Mouse (Mus musculus) neural tube, embryonic 13.5 days (tissue): Measurements from ENCODE around the gene Fbxw7. TPM values are rescaled to one million over a fixed set of nuclear protein-coding genes. Genes with fewer than 3 reads are reported as not detected.

ENCODE experiments used
- ATAC-seq: fragments of 200-750 bp; cut with Nextera tagmentation; 2 replicates; pipeline ENCODE4 v1.8.0; 2017; ENCODE audit warnings: low read depth, mild to moderate bottlenecking, moderate TSS enrichment, moderate library complexity
- H3K27ac ChIP-seq: fragments of 300-500 bp; sonication (generic); replicated peaks from 2 replicates; pipeline ENCODE4 v1.5.1; 2015; ENCODE audit warnings: moderate library complexity, mild to moderate bottlenecking, inconsistent platforms
- H3K27me3 ChIP-seq: fragments of 300-500 bp; sonication (generic); 2 replicates; pipeline ENCODE4 v1.6.1; 2015; ENCODE audit warnings: mild to moderate bottlenecking, inconsistent platforms
- H3K36me3 ChIP-seq: fragments of 300-500 bp; sonication (generic); 2 replicates; pipeline ENCODE4 v1.6.1; 2015; ENCODE audit warnings: mild to moderate bottlenecking, inconsistent platforms
- H3K4me1 ChIP-seq: fragments of 300-500 bp; sonication (generic); replicated peaks from 2 replicates; pipeline ENCODE4 v1.6.1; 2015; ENCODE audit warnings: inconsistent platforms
- H3K4me2 ChIP-seq: fragments of 300-500 bp; sonication (generic); 2 replicates; pipeline ENCODE4 v1.6.1; 2015; ENCODE audit warnings: inconsistent platforms, mild to moderate bottlenecking, moderate library complexity
- H3K4me3 ChIP-seq: fragments of 300-500 bp; sonication (generic); 2 replicates; pipeline ENCODE4 v1.5.1; 2015; ENCODE audit warnings: mild to moderate bottlenecking, inconsistent platforms
- H3K9ac ChIP-seq: fragments of 300-500 bp; sonication (generic); 2 replicates; pipeline ENCODE4 v1.6.1; 2015; ENCODE audit warnings: moderate library complexity, mild to moderate bottlenecking, inconsistent platforms
- H3K9me3 ChIP-seq: fragments of 300-500 bp; sonication (generic); 2 replicates; pipeline ENCODE4 v1.6.1; 2016; ENCODE audit warnings: inconsistent platforms
- WGBS: fragments of 180-500 bp; shearing (Covaris S2); methylation state at CpG from one replicate; pipeline ENCODE4 v1.1.7; 2015; 5-methylcytosine and 5-hydroxymethylcytosine counted together
- polyA plus RNA-seq: library from polyadenylated mRNA; unstranded; fragments of >200 nt; fragmentation: Nextera tagmentation; extraction: Ambion mirVana; gene quantifications from 2 replicates; pipeline ENCODE4 v1.2.1, GENCODE M21; 2015

The Fbxw7 gene
- polyA plus RNA-seq, 1 experiment from 2014 or later = 27.2 TPM

GRCm38 (mm10) chr3:84917903-84918679, 103.0 kb downstream of the Fbxw7 start:
- H3K4me3 ChIP-seq = no peak overlapping the region
- H3K4me1 ChIP-seq = 0 out of 2 replicates have a peak, but pooled peaks cover 6% of the 10 kb centered on the region
- no peak overlapping the region for H3K9ac ChIP-seq
- no peak for ATAC-seq
- H3K4me2 ChIP-seq = no peak overlapping the region
- H3K27ac ChIP-seq = no peak overlapping the region
- no peaks in the 10 kb centered on the region for H3K27me3 ChIP-seq
- no peaks in the 10 kb centered on the region for H3K36me3 ChIP-seq
- H3K9me3 ChIP-seq = no peaks in the 10 kb centered on the region
- WGBS = 80% methylated on average over 9 of the region's 9 CpGs

- 81% methylated on average over 6 of the region's 6 CpGs for WGBS
Observed at GRCm38 (mm10) chr3:84921704-84922420, 106.8 kb downstream of the Fbxw7 start.

GRCm38 (mm10) chr3:84923256-84923655, 108.2 kb downstream of the Fbxw7 start:
- H3K9me3 ChIP-seq = no peaks in the 10 kb centered on the region
- 0 out of 2 replicates have a peak, but pooled peaks cover 2% of the 10 kb centered on the region for H3K4me1 ChIP-seq
- H3K27ac ChIP-seq = no peak overlapping the region
- H3K36me3 ChIP-seq = no peaks in the 10 kb centered on the region
- WGBS = 79% methylated on average over 1 of the region's 1 CpGs
- ATAC-seq = no peak
- H3K9ac ChIP-seq = no peak overlapping the region
- H3K27me3 ChIP-seq = no peaks in the 10 kb centered on the region
- no peak overlapping the region for H3K4me2 ChIP-seq
- H3K4me3 ChIP-seq = no peak overlapping the region

More at GRCm38 (mm10) chr3:84921704-84922420, 106.8 kb downstream of the Fbxw7 start:
- no peak overlapping the region for H3K9ac ChIP-seq
- H3K4me1 ChIP-seq = 0 out of 2 replicates have a peak, but pooled peaks cover 6% of the 10 kb centered on the region
- no peaks in the 10 kb centered on the region for H3K36me3 ChIP-seq
- no peak overlapping the region for H3K4me3 ChIP-seq
- no peak overlapping the region for H3K27ac ChIP-seq
- no peaks in the 10 kb centered on the region for H3K27me3 ChIP-seq
- no peak overlapping the region for H3K4me2 ChIP-seq
- H3K9me3 ChIP-seq = no peaks in the 10 kb centered on the region
- ATAC-seq = no peak

GRCm38 (mm10) chr3:84923670-84924069, 108.6 kb downstream of the Fbxw7 start:
- H3K9ac ChIP-seq = no peak overlapping the region
- 0 out of 2 replicates have a peak, but pooled peaks cover 2% of the 10 kb centered on the region for H3K4me1 ChIP-seq
- no peaks in the 10 kb centered on the region for H3K36me3 ChIP-seq
- H3K27me3 ChIP-seq = no peaks in the 10 kb centered on the region
- no peak overlapping the region for H3K27ac ChIP-seq
- H3K4me2 ChIP-seq = no peak overlapping the region
- 93% methylated on average over 1 of the region's 1 CpGs for WGBS
- H3K4me3 ChIP-seq = no peak overlapping the region
- no peaks in the 10 kb centered on the region for H3K9me3 ChIP-seq
- no peak for ATAC-seq

GRCm38 (mm10) chr3:84925229-84925628, 110.2 kb downstream of the Fbxw7 start:
- H3K4me2 ChIP-seq = no peak overlapping the region
- no peaks in the 10 kb centered on the region for H3K36me3 ChIP-seq
- H3K9me3 ChIP-seq = no peaks in the 10 kb centered on the region
- no peak overlapping the region for H3K27ac ChIP-seq
- no peak overlapping the region for H3K9ac ChIP-seq
- no peak overlapping the region for H3K4me3 ChIP-seq
- 0 out of 2 replicates have a peak, but pooled peaks cover 2% of the 10 kb centered on the region for H3K4me1 ChIP-seq
- H3K27me3 ChIP-seq = no peaks in the 10 kb centered on the region
- ATAC-seq = no peak
- WGBS = 84% methylated on average over 4 of the region's 4 CpGs

GRCm38 (mm10) chr3:84926140-84926539, 111.1 kb downstream of the Fbxw7 start:
- WGBS = 93% methylated on average over 5 of the region's 5 CpGs
- no peak overlapping the region for H3K4me2 ChIP-seq
- 0 out of 2 replicates have a peak, but pooled peaks cover 2% of the 10 kb centered on the region for H3K4me1 ChIP-seq
- H3K9me3 ChIP-seq = no peaks in the 10 kb centered on the region
- H3K36me3 ChIP-seq = no peaks in the 10 kb centered on the region
- no peak for ATAC-seq
- H3K9ac ChIP-seq = no peak overlapping the region
- H3K4me3 ChIP-seq = no peak overlapping the region
- H3K27me3 ChIP-seq = no peaks in the 10 kb centered on the region
- no peak overlapping the region for H3K27ac ChIP-seq

GRCm38 (mm10) chr3:84927168-84927794, 112.2 kb downstream of the Fbxw7 start:
- ATAC-seq = no peak
- 92% methylated on average over 8 of the region's 8 CpGs for WGBS
- Histone ChIP-seq H3K4me2 (no peak overlapping the region), H3K36me3 (no peaks in the 10 kb centered on the region), H3K27me3 (no peaks in the 10 kb centered on the region), H3K9ac (no peak overlapping the region), H3K9me3 (no peaks in the 10 kb centered on the region), H3K27ac (no peak overlapping the region), H3K4me1 (0 out of 2 replicates have a peak, but pooled peaks cover under 1% of the 10 kb centered on the region), H3K4me3 (no peak overlapping the region)

GRCm38 (mm10) chr3:84927901-84928300, 112.8 kb downstream of the Fbxw7 start:
- H3K4me3 ChIP-seq = no peak overlapping the region
- no peak overlapping the region for H3K9ac ChIP-seq
- ATAC-seq = no peak
- H3K27me3 ChIP-seq = no peaks in the 10 kb centered on the region
- no peaks in the 10 kb centered on the region for H3K4me1 ChIP-seq
- no peaks in the 10 kb centered on the region for H3K36me3 ChIP-seq
- H3K9me3 ChIP-seq = no peaks in the 10 kb centered on the region
- no peak overlapping the region for H3K4me2 ChIP-seq
- 84% methylated on average over 2 of the region's 2 CpGs for WGBS
- no peak overlapping the region for H3K27ac ChIP-seq

- Histone ChIP-seq H3K9ac (no peak overlapping the region), H3K9me3 (no peaks in the 10 kb centered on the region), H3K36me3 (no peaks in the 10 kb centered on the region), H3K4me2 (no peak overlapping the region), H3K4me1 (no peaks in the 10 kb centered on the region), H3K27me3 (no peaks in the 10 kb centered on the region), H3K27ac (no peak overlapping the region), H3K4me3 (no peak overlapping the region)
- 91% methylated on average over 3 of the region's 3 CpGs for WGBS
- no peak for ATAC-seq
Observed at GRCm38 (mm10) chr3:84929171-84929570, 114.1 kb downstream of the Fbxw7 start.

GRCm38 (mm10) chr3:84930683-84931082, 115.6 kb downstream of the Fbxw7 start:
- Histone ChIP-seq H3K4me3 (no peak overlapping the region), H3K27me3 (no peaks in the 10 kb centered on the region), H3K4me2 (no peak overlapping the region), H3K27ac (no peak overlapping the region), H3K36me3 (no peaks in the 10 kb centered on the region), H3K9me3 (no peaks in the 10 kb centered on the region), H3K4me1 (no peaks in the 10 kb centered on the region), H3K9ac (no peak overlapping the region)
- WGBS = 90% methylated on average over 3 of the region's 3 CpGs
- no peak for ATAC-seq

GRCm38 (mm10) chr3:84935729-84936128, 120.7 kb downstream of the Fbxw7 start:
- H3K4me1 ChIP-seq = peaks cover 14% of the 10 kb centered on the region
- H3K9ac ChIP-seq = no peak overlapping the region
- no peaks in the 10 kb centered on the region for H3K9me3 ChIP-seq
- no peak for ATAC-seq
- no peaks in the 10 kb centered on the region for H3K36me3 ChIP-seq
- no peak overlapping the region for H3K4me2 ChIP-seq
- WGBS = 84% methylated on average over 1 of the region's 1 CpGs
- no peaks in the 10 kb centered on the region for H3K27me3 ChIP-seq
- no peak overlapping the region for H3K27ac ChIP-seq
- H3K4me3 ChIP-seq = no peak overlapping the region

GRCm38 (mm10) chr3:84936252-84936651, 121.2 kb downstream of the Fbxw7 start:
- Histone ChIP-seq H3K4me1 (peaks cover 14% of the 10 kb centered on the region), H3K4me2 (no peak overlapping the region), H3K36me3 (no peaks in the 10 kb centered on the region), H3K27me3 (no peaks in the 10 kb centered on the region), H3K9ac (no peak overlapping the region), H3K4me3 (no peak overlapping the region), H3K9me3 (no peaks in the 10 kb centered on the region), H3K27ac (no peak overlapping the region)
- ATAC-seq = no peak
- 66% methylated on average over 2 of the region's 2 CpGs for whole genome bisulfite sequencing
